In genomic region chr12:24739963-24740362, GRCm38 (mm10) we compare ENCODE assay signal across 21 mouse cellular contexts. TPM values are rescaled to one million over a fixed set of nuclear protein-coding genes. Genes with fewer than 3 reads are reported as not detected.
"Had no signal": no experiment of that assay in that cellular context is flagged by ENCODE, and none has a peak within 500 bp of the region (broad histone marks: within the 10 kb centered on the region; RNA-seq: fewer than 3 reads in every experiment).

No protein-coding gene starts in this region.

- H3K4me3 ChIP-seq: layer of hippocampus, adult 2 months; left cerebral cortex, adult 2 months; limb, embryonic 12.5 days; liver, embryonic 13.5 days; megakaryocyte, embryonic 14.5 days had no signal

- H3K9ac ChIP-seq: limb, embryonic 12.5 days; liver, embryonic 13.5 days; lung, embryonic 14.5 days had no signal

- H3K9me3 ChIP-seq: limb, embryonic 12.5 days; liver, embryonic 13.5 days; megakaryocyte, embryonic 14.5 days had no signal

- ATAC-seq: intestine, embryonic 16.5 days; lung, postnatal 0 days had no signal

- H3K27ac ChIP-seq: layer of hippocampus, adult 2 months; left cerebral cortex, adult 2 months; limb, embryonic 12.5 days; liver, embryonic 13.5 days; macrophage had no signal

- H3K27me3 ChIP-seq: limb, embryonic 12.5 days; liver, embryonic 13.5 days had no signal

- H3K36me3 ChIP-seq: limb, embryonic 12.5 days; liver, embryonic 13.5 days had no signal

- H3K4me2 ChIP-seq: limb, embryonic 12.5 days; liver, embryonic 13.5 days; lung, embryonic 14.5 days; midbrain, embryonic 11.5 days had no signal

- DNase-seq: kidney, adult 18-20 months; kidney, adult 9 months; kidney, postnatal 25 days; layer of hippocampus, postnatal 36 days; liver; liver, embryonic 13.5 days; lung, embryonic 14.5 days; midbrain, embryonic 14.5 days; right cerebral cortex, adult 18-20 months; right cerebral cortex, postnatal 14 days; right cerebral cortex, postnatal 4 days; thymus, adult 18-20 months; thymus, postnatal 36 days had no signal

RNA-seq across cellular contexts. Expression of gene Cys1, which starts 58.4 kb away (rescaled TPM):
- polyA plus RNA-seq: macrophage had no signal
